Mouse (Mus musculus) testis, postnatal 14 days (tissue): ENCODE data around the gene Gm44.
"Not testable (repeated sequence)": the region's sequence is repeated elsewhere in the genome, so short reads cannot be mapped to it uniquely, and the experiment has no call there.

Experiments used
- DNase-seq: peaks from one replicate; pipeline ENCODE4 v3.0.0; 2021; ENCODE audit warnings: low spot score

Gene Gm44

GRCm38 (mm10) chrX:90891842-90892241 lies at the start of gene Gm44:
Gene Gm44 (plus strand): TSS chrX:90892142.
- no peak for DNase-seq

GRCm38 (mm10) chrX:90927989-90928388 lies 36.0 kb downstream of the Gm44 start:
- DNase-seq, result no peak

GRCm38 (mm10) chrX:90938211-90938610 lies 46.3 kb downstream of the Gm44 start:
- not testable (repeated sequence) for DNase-seq
